Mouse (Mus musculus): ENCODE results near the gene Stam.

GRCm38 (mm10) chr2:14126387-14126786 is 52.5 kb downstream of the Stam start:
- TF ChIP-seq CTCF (IDR thresholded peaks at IDR 0.05; ENCODE audit: insufficient read depth, low read length) = no peak
- no peak for TF ChIP-seq POLR2A (IDR thresholded peaks at IDR 0.05; ENCODE audit: borderline replicate concordance, extremely low read depth, low read depth, low read length)
